Mouse (Mus musculus): ENCODE data around the gene Cenpj. TPM values are rescaled to one million over a fixed set of nuclear protein-coding genes. Genes with fewer than 3 reads are reported as not detected.
A peak's percentile ranks its signal among the peaks of the same experiment; 100 is the strongest.

Cenpj gene
- polyA plus RNA-seq, 1 experiment, result 1.7 TPM

- Histone ChIP-seq H3K4me3 (peak overlapping the region; percentile 40), H3K79me2 (ENCODE audit: control insufficient read depth, insufficient read depth) (peaks cover under 1% of the 10 kb centered on the region), H3ac (ENCODE audit: control insufficient read depth, insufficient read length) (peak overlapping the region; percentile 20), H3K27me3 (ENCODE audit: control insufficient read depth, insufficient read depth, insufficient read length) (no peaks in the 10 kb centered on the region), H3K4me2 (ENCODE audit: low read depth) (peak overlapping the region; percentile 95), H3K36me3 (ENCODE audit: control insufficient read depth, insufficient read depth) (no peaks in the 10 kb centered on the region)
- TF ChIP-seq POLR2A (IDR thresholded peaks at IDR 0.05; ENCODE audit: insufficient read length, low read depth) (peak; percentile 65), USF1 (IDR thresholded peaks at IDR 0.05; ENCODE audit: low read depth) (no peak), TCF3 (IDR thresholded peaks at IDR 0.05; ENCODE audit: insufficient read length, low read depth) (no peak), SRF (IDR thresholded peaks at IDR 0.05; ENCODE audit: control insufficient read depth, insufficient read length, low read depth) (peak; percentile 38), MYOD1 (IDR thresholded peaks at IDR 0.05; ENCODE audit: control insufficient read depth in 1 of 3, insufficient read length in 2 of 3, low read depth in 2 of 3) (peak; percentile 79 to 91 (median 91)), MYOG (IDR thresholded peaks at IDR 0.05; ENCODE audit: control insufficient read depth in 1 of 3, insufficient read depth in 1 of 3, insufficient read length in 2 of 3, low read depth in 2 of 3) (peak; percentile 70 to 90 (median 77)), TCF12 (IDR thresholded peaks at IDR 0.05; ENCODE audit: insufficient read depth, poor library complexity, severe bottlenecking) (peak; percentile 32), E2F4 (IDR thresholded peaks at IDR 0.05; ENCODE audit: insufficient read depth) (peak; percentile 83), REST (IDR thresholded peaks at IDR 0.05; ENCODE audit: insufficient read depth, insufficient read length) (no peak), CEBPB (IDR thresholded peaks at IDR 0.05; ENCODE audit: insufficient read depth, poor library complexity, severe bottlenecking) (no peak), POLR2AphosphoS2 (IDR thresholded peaks at IDR 0.05; ENCODE audit: insufficient read length, low read depth) (peak; percentile 71), MAX (IDR thresholded peaks at IDR 0.05; ENCODE audit: low read depth) (no peak)
Observed at GRCm38 (mm10) chr14:56571310-56572093, 3.7 kb downstream of the Cenpj start.

- Histone ChIP-seq H3K79me2 (ENCODE audit: control insufficient read depth, insufficient read depth) (no peaks in the 10 kb centered on the region), H3ac (ENCODE audit: control insufficient read depth, insufficient read length) (no peak overlapping the region), H3K4me3 (no peak overlapping the region), H3K4me2 (ENCODE audit: low read depth) (no peak overlapping the region), H3K27me3 (ENCODE audit: control insufficient read depth, insufficient read depth, insufficient read length) (no peaks in the 10 kb centered on the region), H3K36me3 (ENCODE audit: control insufficient read depth, insufficient read depth) (no peaks in the 10 kb centered on the region)
- TF ChIP-seq CEBPB (IDR thresholded peaks at IDR 0.05; ENCODE audit: insufficient read depth, poor library complexity, severe bottlenecking) (no peak), SRF (IDR thresholded peaks at IDR 0.05; ENCODE audit: control insufficient read depth, insufficient read length, low read depth) (no peak), TCF3 (IDR thresholded peaks at IDR 0.05; ENCODE audit: insufficient read length, low read depth) (no peak), REST (IDR thresholded peaks at IDR 0.05; ENCODE audit: insufficient read depth, insufficient read length) (no peak), USF1 (IDR thresholded peaks at IDR 0.05; ENCODE audit: low read depth) (no peak), E2F4 (IDR thresholded peaks at IDR 0.05; ENCODE audit: insufficient read depth) (no peak), POLR2A (IDR thresholded peaks at IDR 0.05; ENCODE audit: insufficient read length, low read depth) (no peak), MYOG (IDR thresholded peaks at IDR 0.05; ENCODE audit: control insufficient read depth in 1 of 3, insufficient read depth in 1 of 3, insufficient read length in 2 of 3, low read depth in 2 of 3) (no peak), MYOD1 (IDR thresholded peaks at IDR 0.05; ENCODE audit: control insufficient read depth in 1 of 3, insufficient read length in 2 of 3, low read depth in 2 of 3) (no peak), MAX (IDR thresholded peaks at IDR 0.05; ENCODE audit: low read depth) (no peak), POLR2AphosphoS2 (IDR thresholded peaks at IDR 0.05; ENCODE audit: insufficient read length, low read depth) (no peak), TCF12 (IDR thresholded peaks at IDR 0.05; ENCODE audit: insufficient read depth, poor library complexity, severe bottlenecking) (no peak)
Observed at GRCm38 (mm10) chr14:56569041-56569440, 6.2 kb downstream of the Cenpj start.

GRCm38 (mm10) chr14:56567476-56567875, 7.7 kb downstream of the Cenpj start:
- Histone ChIP-seq H3ac (ENCODE audit: control insufficient read depth, insufficient read length) (no peak overlapping the region), H3K4me3 (no peak overlapping the region), H3K27me3 (ENCODE audit: control insufficient read depth, insufficient read depth, insufficient read length) (no peaks in the 10 kb centered on the region), H3K36me3 (ENCODE audit: control insufficient read depth, insufficient read depth) (no peaks in the 10 kb centered on the region), H3K4me2 (ENCODE audit: low read depth) (no peak overlapping the region), H3K79me2 (ENCODE audit: control insufficient read depth, insufficient read depth) (no peaks in the 10 kb centered on the region)
- TF ChIP-seq CEBPB (IDR thresholded peaks at IDR 0.05; ENCODE audit: insufficient read depth, poor library complexity, severe bottlenecking), result no peak
- no peak for TF ChIP-seq REST (IDR thresholded peaks at IDR 0.05; ENCODE audit: insufficient read depth, insufficient read length)
- no peak for TF ChIP-seq E2F4 (IDR thresholded peaks at IDR 0.05; ENCODE audit: insufficient read depth)

- no peak overlapping the region for H3ac ChIP-seq (ENCODE audit: control insufficient read depth, insufficient read length)
- H3K27me3 ChIP-seq (ENCODE audit: control insufficient read depth, insufficient read depth, insufficient read length), result no peaks in the 10 kb centered on the region
- H3K4me2 ChIP-seq (ENCODE audit: low read depth), result no peak overlapping the region
- H3K4me3 ChIP-seq, result no peak overlapping the region
- H3K36me3 ChIP-seq (ENCODE audit: control insufficient read depth, insufficient read depth), result peaks cover 6% of the 10 kb centered on the region
- TF ChIP-seq MYOD1 (IDR thresholded peaks at IDR 0.05; ENCODE audit: control insufficient read depth in 1 of 3, insufficient read length in 2 of 3, low read depth in 2 of 3) (peak in 2 of 3 experiments; percentile 78 to 80), E2F4 (IDR thresholded peaks at IDR 0.05; ENCODE audit: insufficient read depth) (no peak), MYOG (IDR thresholded peaks at IDR 0.05; ENCODE audit: control insufficient read depth in 1 of 3, insufficient read depth in 1 of 3, insufficient read length in 2 of 3, low read depth in 2 of 3) (peak in 1 of 3 experiments; percentile 49)
- H3K79me2 ChIP-seq (ENCODE audit: control insufficient read depth, insufficient read depth), result no peaks in the 10 kb centered on the region
Observed at GRCm38 (mm10) chr14:56559134-56559533, 16.1 kb downstream of the Cenpj start.

- H3ac ChIP-seq (ENCODE audit: control insufficient read depth, insufficient read length), result no peak overlapping the region
- no peaks in the 10 kb centered on the region for H3K27me3 ChIP-seq (ENCODE audit: control insufficient read depth, insufficient read depth, insufficient read length)
- no peak overlapping the region for H3K4me2 ChIP-seq (ENCODE audit: low read depth)
- TF ChIP-seq TCF3 (IDR thresholded peaks at IDR 0.05; ENCODE audit: insufficient read length, low read depth) (no peak), SRF (IDR thresholded peaks at IDR 0.05; ENCODE audit: control insufficient read depth, insufficient read length, low read depth) (no peak), MAX (IDR thresholded peaks at IDR 0.05; ENCODE audit: low read depth) (no peak), POLR2A (IDR thresholded peaks at IDR 0.05; ENCODE audit: insufficient read length, low read depth) (no peak), TCF12 (IDR thresholded peaks at IDR 0.05; ENCODE audit: insufficient read depth, poor library complexity, severe bottlenecking) (no peak), E2F4 (IDR thresholded peaks at IDR 0.05; ENCODE audit: insufficient read depth) (no peak), CEBPB (IDR thresholded peaks at IDR 0.05; ENCODE audit: insufficient read depth, poor library complexity, severe bottlenecking) (no peak), REST (IDR thresholded peaks at IDR 0.05; ENCODE audit: insufficient read depth, insufficient read length) (no peak), MYOD1 (IDR thresholded peaks at IDR 0.05; ENCODE audit: control insufficient read depth in 1 of 3, insufficient read length in 2 of 3, low read depth in 2 of 3) (no peak), MYOG (IDR thresholded peaks at IDR 0.05; ENCODE audit: control insufficient read depth in 1 of 3, insufficient read depth in 1 of 3, insufficient read length in 2 of 3, low read depth in 2 of 3) (no peak), USF1 (IDR thresholded peaks at IDR 0.05; ENCODE audit: low read depth) (no peak), POLR2AphosphoS2 (IDR thresholded peaks at IDR 0.05; ENCODE audit: insufficient read length, low read depth) (no peak)
- H3K36me3 ChIP-seq (ENCODE audit: control insufficient read depth, insufficient read depth), result peaks cover 13% of the 10 kb centered on the region
- no peak overlapping the region for H3K4me3 ChIP-seq
- H3K79me2 ChIP-seq (ENCODE audit: control insufficient read depth, insufficient read depth), result no peaks in the 10 kb centered on the region
Observed at GRCm38 (mm10) chr14:56554716-56555115, 20.5 kb downstream of the Cenpj start.

Data from myocyte (in vitro differentiated cells).